Mouse (Mus musculus): ENCODE results near the gene Mllt1. TPM values are rescaled to one million over a fixed set of nuclear protein-coding genes. Genes with fewer than 3 reads are reported as not detected.

Mllt1 gene
- 24.6 and 25.9 TPM in 2 replicates for total RNA-seq (2012; rRNA removed)

GRCm38 (mm10) chr17:56935363-56936131 is at the start of gene Mllt1:
Gene Mllt1, minus strand, starts transcription at chr17:56935415.
- Histone ChIP-seq H3K4me3 (ENCODE audit: insufficient read depth in 1 of 2, low read depth in 1 of 2, low read length in 2 of 2, poor library complexity in 1 of 2, severe bottlenecking in 1 of 2) (peak within 1 kb of the TSS; percentile 81 to 94), H3K27ac (ENCODE audit: insufficient read depth, low read depth, low read length, poor library complexity, severe bottlenecking) (peak within 1 kb of the TSS; percentile 48), H3K36me3 (ENCODE audit: control insufficient read depth, insufficient read depth, low read length, poor library complexity, severe bottlenecking) (no peaks in the 10 kb centered on the region), H3K9ac (ENCODE audit: insufficient read depth, low read depth, low read length, poor library complexity, severe bottlenecking) (peak within 1 kb of the TSS; percentile 89), H3K9me3 (ENCODE audit: control insufficient read depth, insufficient read depth, low read depth, low read length) (no peaks in the 10 kb centered on the region), H3K4me1 (ENCODE audit: control insufficient read depth in 2 of 2, insufficient read depth in 2 of 2, low read length in 2 of 2, poor library complexity in 1 of 2) (peaks cover 2 to 9% of the 10 kb centered on the region in 2 experiments; a peak in 2 of 4 replicates)
- peak; percentile 79 for TF ChIP-seq ZC3H11A (IDR thresholded peaks at IDR 0.05; ENCODE audit: borderline replicate concordance, low read depth, low read length)
- TF ChIP-seq HCFC1 (IDR thresholded peaks at IDR 0.05; ENCODE audit: borderline replicate concordance, insufficient read depth, low read length) = 0 out of 2 replicates have a peak, but pooled peaks have one; percentile 70
- peak; percentile 85 for TF ChIP-seq ZNF384 (IDR thresholded peaks at IDR 0.05; ENCODE audit: low read depth, low read length)
- no peak for TF ChIP-seq MAFK (IDR thresholded peaks at IDR 0.05; ENCODE audit: insufficient read depth, low read depth, low read length)
- TF ChIP-seq CHD2 (IDR thresholded peaks at IDR 0.05; ENCODE audit: low read depth, low read length) = 0 out of 2 replicates have a peak, but pooled peaks have one; percentile 6
- in situ Hi-C loops (cut with MboI; ENCODE audit: low sequenced_read_pairs in 2 of 2, unreplicated experiment in 2 of 2) = loop anchor here in 1 of 2 experiments (10.0 kb wide), 1 partner anchor 131 kb away; no protein-coding TSS in a partner anchor
- DNase-seq (ENCODE audit: low read depth, low spot score) = peak; percentile 97

GRCm38 (mm10) chr17:56984886-56985285 is 49.7 kb upstream of the Mllt1 start:
- in situ Hi-C loops (cut with MboI; ENCODE audit: low sequenced_read_pairs in 2 of 2, unreplicated experiment in 2 of 2) = no loop called here
- H3K36me3 ChIP-seq (ENCODE audit: control insufficient read depth, insufficient read depth, low read length, poor library complexity, severe bottlenecking) = no peaks in the 10 kb centered on the region
- no peak for TF ChIP-seq ZC3H11A (IDR thresholded peaks at IDR 0.05; ENCODE audit: borderline replicate concordance, low read depth, low read length)
- TF ChIP-seq MAFK (IDR thresholded peaks at IDR 0.05; ENCODE audit: insufficient read depth, low read depth, low read length) = no peak
- no peak for TF ChIP-seq HCFC1 (IDR thresholded peaks at IDR 0.05; ENCODE audit: borderline replicate concordance, insufficient read depth, low read length)
- no peak for TF ChIP-seq CHD2 (IDR thresholded peaks at IDR 0.05; ENCODE audit: low read depth, low read length)
- no peak for TF ChIP-seq ZNF384 (IDR thresholded peaks at IDR 0.05; ENCODE audit: low read depth, low read length)
- H3K27ac ChIP-seq (ENCODE audit: insufficient read depth, low read depth, low read length, poor library complexity, severe bottlenecking) = no peak overlapping the region
- H3K9me3 ChIP-seq (ENCODE audit: control insufficient read depth, insufficient read depth, low read depth, low read length) = no peaks in the 10 kb centered on the region
- H3K9ac ChIP-seq (ENCODE audit: insufficient read depth, low read depth, low read length, poor library complexity, severe bottlenecking) = no peak overlapping the region
- no peak overlapping the region for H3K4me3 ChIP-seq (ENCODE audit: insufficient read depth in 1 of 2, low read depth in 1 of 2, low read length in 2 of 2, poor library complexity in 1 of 2, severe bottlenecking in 1 of 2)
- H3K4me1 ChIP-seq (ENCODE audit: control insufficient read depth in 2 of 2, insufficient read depth in 2 of 2, low read length in 2 of 2, poor library complexity in 1 of 2) = no peaks in the 10 kb centered on the region
- DNase-seq (ENCODE audit: low read depth, low spot score) = no peak

- Histone ChIP-seq H3K4me3 (ENCODE audit: insufficient read depth in 1 of 2, low read depth in 1 of 2, low read length in 2 of 2, poor library complexity in 1 of 2, severe bottlenecking in 1 of 2) (no peak within 1 kb of the TSS), H3K36me3 (ENCODE audit: control insufficient read depth, insufficient read depth, low read length, poor library complexity, severe bottlenecking) (no peaks in the 10 kb centered on the region), H3K9me3 (ENCODE audit: control insufficient read depth, insufficient read depth, low read depth, low read length) (no peaks in the 10 kb centered on the region), H3K27ac (ENCODE audit: insufficient read depth, low read depth, low read length, poor library complexity, severe bottlenecking) (no peak within 1 kb of the TSS), H3K9ac (ENCODE audit: insufficient read depth, low read depth, low read length, poor library complexity, severe bottlenecking) (no peak within 1 kb of the TSS), H3K4me1 (ENCODE audit: control insufficient read depth in 2 of 2, insufficient read depth in 2 of 2, low read length in 2 of 2, poor library complexity in 1 of 2) (0 out of 4 replicates have a peak, but pooled peaks cover 0 to 1% of the 10 kb centered on the region in 2 experiments)
- TF ChIP-seq ZNF384 (IDR thresholded peaks at IDR 0.05; ENCODE audit: low read depth, low read length) (no peak), MAFK (IDR thresholded peaks at IDR 0.05; ENCODE audit: insufficient read depth, low read depth, low read length) (no peak), ZC3H11A (IDR thresholded peaks at IDR 0.05; ENCODE audit: borderline replicate concordance, low read depth, low read length) (no peak), HCFC1 (IDR thresholded peaks at IDR 0.05; ENCODE audit: borderline replicate concordance, insufficient read depth, low read length) (no peak), CHD2 (IDR thresholded peaks at IDR 0.05; ENCODE audit: low read depth, low read length) (no peak)
- in situ Hi-C loops (cut with MboI; ENCODE audit: low sequenced_read_pairs in 2 of 2, unreplicated experiment in 2 of 2) = no loop called here
- DNase-seq (ENCODE audit: low read depth, low spot score) = no peak
These were observed 46.8 kb upstream of the Mllt1 start, which contains the start of gene Acer1 for GRCm38 (mm10) chr17:56982013-56982412. Gene Acer1, minus strand, starts transcription at chr17:56982126.

GRCm38 (mm10) chr17:56981049-56981448 is 45.8 kb upstream of the Mllt1 start:
- Histone ChIP-seq H3K4me3 (ENCODE audit: insufficient read depth in 1 of 2, low read depth in 1 of 2, low read length in 2 of 2, poor library complexity in 1 of 2, severe bottlenecking in 1 of 2) (no peak overlapping the region), H3K4me1 (ENCODE audit: control insufficient read depth in 2 of 2, insufficient read depth in 2 of 2, low read length in 2 of 2, poor library complexity in 1 of 2) (0 out of 4 replicates have a peak, but pooled peaks cover 0 to 1% of the 10 kb centered on the region in 2 experiments), H3K36me3 (ENCODE audit: control insufficient read depth, insufficient read depth, low read length, poor library complexity, severe bottlenecking) (no peaks in the 10 kb centered on the region), H3K9ac (ENCODE audit: insufficient read depth, low read depth, low read length, poor library complexity, severe bottlenecking) (no peak overlapping the region), H3K27ac (ENCODE audit: insufficient read depth, low read depth, low read length, poor library complexity, severe bottlenecking) (no peak overlapping the region), H3K9me3 (ENCODE audit: control insufficient read depth, insufficient read depth, low read depth, low read length) (no peaks in the 10 kb centered on the region)
- in situ Hi-C loops (cut with MboI; ENCODE audit: low sequenced_read_pairs in 2 of 2, unreplicated experiment in 2 of 2) = no loop called here
- TF ChIP-seq MAFK (IDR thresholded peaks at IDR 0.05; ENCODE audit: insufficient read depth, low read depth, low read length) (no peak), ZC3H11A (IDR thresholded peaks at IDR 0.05; ENCODE audit: borderline replicate concordance, low read depth, low read length) (no peak), HCFC1 (IDR thresholded peaks at IDR 0.05; ENCODE audit: borderline replicate concordance, insufficient read depth, low read length) (no peak), CHD2 (IDR thresholded peaks at IDR 0.05; ENCODE audit: low read depth, low read length) (no peak), ZNF384 (IDR thresholded peaks at IDR 0.05; ENCODE audit: low read depth, low read length) (no peak)
- DNase-seq (ENCODE audit: low read depth, low spot score) = no peak

Data from ES-E14 (cell line).